Mouse (Mus musculus) intestine, embryonic 16.5 days (tissue): ENCODE data around the gene Gimap5. TPM values are rescaled to one million over a fixed set of nuclear protein-coding genes. Genes with fewer than 3 reads are reported as not detected.

ENCODE experiments used
- ATAC-seq: fragments of 200-750 bp; cut with Nextera tagmentation; 2 replicates; pipeline ENCODE4 v1.8.0; 2017; ENCODE audit warnings: moderate TSS enrichment, moderate library complexity
- H3K27ac ChIP-seq: fragments of 300-500 bp; sonication (generic); 2 replicates; pipeline ENCODE4 v1.5.1; 2014; ENCODE audit warnings: mild to moderate bottlenecking, low read length
- H3K27me3 ChIP-seq: fragments of 300-500 bp; sonication (generic); replicated peaks from 2 replicates; pipeline ENCODE4 v1.6.1; 2014; ENCODE audit warnings: low read length, control low read depth, mixed read lengths; ENCODE audit not compliant: control insufficient read depth, insufficient read depth
- H3K36me3 ChIP-seq: fragments of 300-500 bp; sonication (generic); 2 replicates; pipeline ENCODE4 v1.6.1; 2014; ENCODE audit warnings: low read length, control low read depth; ENCODE audit not compliant: control insufficient read depth, insufficient read depth
- H3K4me1 ChIP-seq: fragments of 300-500 bp; sonication (generic); 2 replicates; pipeline ENCODE4 v1.6.1; 2014; ENCODE audit warnings: low read length, control low read depth, mixed read lengths; ENCODE audit not compliant: control insufficient read depth, insufficient read depth
- H3K4me2 ChIP-seq: fragments of 300-500 bp; sonication (generic); 2 replicates; pipeline ENCODE4 v1.6.1; 2014; ENCODE audit warnings: low read depth, low read length, control low read depth
- H3K4me3 ChIP-seq: fragments of 300-500 bp; sonication (generic); 2 replicates; pipeline ENCODE4 v1.5.1; 2014; ENCODE audit warnings: mild to moderate bottlenecking, low read length
- H3K9ac ChIP-seq: fragments of 300-500 bp; sonication (generic); 2 replicates; pipeline ENCODE4 v1.6.1; 2014; ENCODE audit warnings: low read depth, low read length
- H3K9me3 ChIP-seq: fragments of 300-500 bp; sonication (generic); 2 replicates; pipeline ENCODE4 v1.6.1; 2016; ENCODE audit warnings: low read length, control low read depth; ENCODE audit not compliant: control insufficient read depth
- WGBS: fragments of 180-500 bp; shearing (Covaris S2); extraction: QIAGEN DNeasy Blood & Tissue Kit; methylation state at CpG from one replicate; pipeline ENCODE4 v1.1.7; 2014; 5-methylcytosine and 5-hydroxymethylcytosine counted together
- polyA plus RNA-seq: library from polyadenylated mRNA; unstranded; fragments of >200 nt; fragmentation: Nextera tagmentation; extraction: Ambion mirVana; gene quantifications from 2 replicates; pipeline ENCODE4 v1.2.1, GENCODE M21; 2015

The Gimap5 gene
- polyA plus RNA-seq: 9.7 and 13.8 TPM in 2 replicates

DNA sequence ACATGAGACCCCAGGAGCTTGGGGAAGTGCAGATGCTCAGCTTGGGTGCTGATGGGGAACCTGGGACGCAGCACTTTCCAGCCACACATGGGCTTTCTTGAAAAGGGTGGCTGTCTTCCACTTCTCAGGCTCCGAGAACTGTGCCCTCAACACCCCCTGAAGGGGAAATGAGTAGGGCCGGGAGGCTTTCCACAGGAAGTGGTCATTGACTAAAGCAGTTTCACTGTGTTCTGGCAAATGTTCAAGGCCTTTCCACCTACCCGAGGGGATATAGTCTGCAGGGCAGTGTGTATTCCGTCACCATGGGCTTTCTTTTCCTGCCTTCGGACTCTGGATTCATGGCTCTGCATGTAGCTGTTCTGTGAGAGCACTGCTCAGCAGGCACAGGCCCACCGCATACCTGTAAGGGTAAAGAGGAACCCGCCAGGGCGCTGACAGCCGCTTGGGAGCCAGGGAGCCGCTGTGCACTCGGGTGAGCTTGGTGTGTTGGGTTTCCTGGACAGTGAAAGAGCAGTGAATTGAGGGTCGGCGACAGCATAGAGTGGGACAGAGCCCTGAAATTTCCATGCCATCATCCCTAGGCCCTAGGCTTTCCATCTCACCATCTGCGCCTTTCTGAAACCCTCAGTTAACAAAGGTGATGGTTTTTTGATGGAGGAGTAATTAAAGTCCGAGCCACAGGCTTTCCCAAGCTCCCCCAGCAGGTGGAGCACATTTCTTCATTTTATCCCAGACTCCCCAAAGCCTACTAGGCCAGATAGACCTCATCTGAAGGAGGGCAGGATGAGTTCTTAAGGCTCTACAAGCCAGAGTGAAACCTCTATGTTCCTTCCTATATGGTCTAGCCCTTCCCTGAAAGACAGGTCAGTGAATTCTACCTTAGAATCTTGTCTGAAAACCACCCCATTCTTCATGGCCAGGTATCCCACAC lies at the start of gene Gimap5:
TSS of gene Gimap5 (plus strand) at position 239 of the 931 bp plus-strand sequence.
- H3K36me3 ChIP-seq: no peaks in the 10 kb centered on the region
- no peaks in the 10 kb centered on the region for H3K27me3 ChIP-seq
- H3K9me3 ChIP-seq: no peaks in the 10 kb centered on the region
- WGBS: 49% methylated on average over 16 of the region's 16 CpGs
- H3K27ac ChIP-seq: peak within 1 kb of the TSS; percentile 46
- peak within 1 kb of the TSS; percentile 15 for H3K4me3 ChIP-seq
- peaks cover 15% of the 10 kb centered on the region for H3K4me1 ChIP-seq
- H3K4me2 ChIP-seq: peak within 1 kb of the TSS; percentile 21
- no peak for ATAC-seq
- peak within 1 kb of the TSS; percentile 3; the same call in 1 of the 2 replicates for H3K9ac ChIP-seq

DNA sequence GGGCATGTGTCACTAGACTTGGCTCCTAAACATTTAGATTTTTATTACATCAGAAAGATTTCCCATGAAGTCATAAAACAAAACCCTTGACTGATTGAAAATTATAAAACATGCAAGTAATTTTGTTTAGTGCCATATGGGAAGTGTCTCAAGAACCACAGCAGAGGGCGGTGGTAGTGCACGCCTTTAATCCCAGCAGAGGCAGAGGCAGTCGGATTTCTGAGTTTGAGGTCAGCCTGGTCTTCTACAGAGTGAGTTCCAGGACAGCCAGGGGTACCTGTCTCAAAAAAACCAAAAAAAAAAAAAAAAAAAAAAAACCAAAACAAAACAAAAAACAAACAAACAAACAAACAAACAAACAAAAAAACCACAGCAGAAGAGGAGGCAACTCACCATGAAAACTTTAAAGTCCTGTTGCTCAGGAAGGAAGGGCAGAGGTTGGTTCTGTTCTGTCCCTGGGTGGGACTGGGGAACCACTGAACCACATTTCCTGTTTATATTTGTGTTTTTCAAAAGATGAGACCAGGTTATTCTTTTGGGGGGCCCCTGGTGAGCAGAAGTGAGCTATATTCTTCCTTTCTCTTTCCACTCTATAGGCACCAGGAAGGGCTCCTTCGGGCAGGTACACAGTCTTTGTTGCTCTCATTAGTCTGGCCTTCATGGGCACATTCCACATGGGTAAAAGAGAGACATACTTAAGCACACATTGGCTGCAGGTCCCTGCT lies 49.0 kb upstream of the Gimap5 start:
- H3K9ac ChIP-seq: no peak overlapping the region
- no peaks in the 10 kb centered on the region for H3K36me3 ChIP-seq
- H3K27me3 ChIP-seq: no peaks in the 10 kb centered on the region
- no peaks in the 10 kb centered on the region for H3K9me3 ChIP-seq
- H3K4me3 ChIP-seq: no peak overlapping the region
- 87% methylated on average over 4 of the region's 4 CpGs for WGBS
- H3K4me2 ChIP-seq: no peak overlapping the region
- no peaks in the 10 kb centered on the region for H3K4me1 ChIP-seq
- H3K27ac ChIP-seq: no peak overlapping the region
- no peak for ATAC-seq

DNA sequence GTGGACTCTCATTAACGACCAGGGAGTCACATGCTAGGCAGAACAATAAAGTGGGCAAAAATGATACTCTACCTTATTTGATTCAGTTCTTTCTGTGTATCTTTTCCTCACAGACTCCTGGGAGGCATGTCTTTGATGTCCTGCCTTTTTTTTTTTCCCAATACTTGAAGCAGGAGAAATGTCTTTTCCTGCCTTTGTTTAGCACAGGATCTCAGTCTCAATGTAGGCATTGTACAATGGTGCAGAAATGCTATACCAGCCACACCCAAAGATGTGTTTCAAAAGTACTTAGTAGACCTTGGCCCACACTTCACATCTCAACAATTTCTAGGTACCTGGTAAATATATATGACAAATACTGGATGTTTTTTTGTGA lies 48.5 kb upstream of the Gimap5 start:
- Histone ChIP-seq H3K27ac (no peak overlapping the region), H3K4me2 (no peak overlapping the region), H3K9me3 (no peaks in the 10 kb centered on the region)

DNA sequence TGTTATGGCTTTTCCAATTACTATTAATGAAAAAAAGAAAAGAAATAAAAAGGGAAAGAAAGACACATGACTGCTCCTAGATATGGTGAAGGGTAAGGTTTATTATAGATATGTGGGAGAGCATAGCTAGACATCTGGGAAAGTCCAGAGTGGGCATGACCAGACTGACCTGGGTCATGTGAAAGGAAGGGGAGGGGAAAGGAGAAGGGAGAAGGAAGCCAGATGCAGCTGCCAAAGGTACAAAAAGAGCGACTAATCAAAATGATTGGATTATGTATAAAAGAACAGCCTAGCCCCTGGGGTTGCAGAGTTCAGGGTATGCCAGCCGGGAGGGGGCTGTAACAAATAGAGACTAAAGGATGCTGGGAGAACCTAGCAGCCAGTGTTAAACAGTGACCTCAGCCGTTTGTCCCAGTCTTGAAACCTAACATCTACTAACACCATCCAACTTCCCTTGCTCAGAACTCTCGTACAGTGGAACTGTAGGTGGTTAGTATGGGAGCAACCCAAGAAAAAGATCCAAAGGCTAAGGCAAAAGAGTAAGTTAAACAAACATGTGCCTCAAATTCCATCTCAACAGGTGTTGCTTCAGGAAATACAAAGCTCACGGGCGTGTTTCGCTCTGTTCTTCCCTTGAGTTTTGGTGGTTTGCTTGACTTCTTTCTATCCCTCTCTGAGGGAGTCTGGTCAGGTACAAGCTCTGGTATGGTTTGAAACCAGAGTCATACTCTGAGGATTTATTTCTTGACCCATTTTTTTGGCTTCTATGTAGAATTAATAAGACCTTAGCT lies 47.7 kb upstream of the Gimap5 start:
- H3K36me3 ChIP-seq: no peaks in the 10 kb centered on the region
- ATAC-seq: no peak
- H3K27ac ChIP-seq: no peak overlapping the region
- H3K9me3 ChIP-seq: no peaks in the 10 kb centered on the region
- H3K4me3 ChIP-seq: no peak overlapping the region
- 81% methylated on average over 7 of the region's 7 CpGs for WGBS
- H3K4me1 ChIP-seq: no peaks in the 10 kb centered on the region
- H3K27me3 ChIP-seq: no peaks in the 10 kb centered on the region
- H3K9ac ChIP-seq: no peak overlapping the region
- H3K4me2 ChIP-seq: no peak overlapping the region

More for the DNA sequence above, 48.5 kb upstream of the Gimap5 start:
- H3K27me3 ChIP-seq: no peaks in the 10 kb centered on the region
- H3K4me3 ChIP-seq: no peak overlapping the region
- no peaks in the 10 kb centered on the region for H3K4me1 ChIP-seq
- WGBS: 49% methylated on average over 1 of the region's 1 CpGs
- ATAC-seq: no peak
- no peak overlapping the region for H3K9ac ChIP-seq
- no peaks in the 10 kb centered on the region for H3K36me3 ChIP-seq

DNA sequence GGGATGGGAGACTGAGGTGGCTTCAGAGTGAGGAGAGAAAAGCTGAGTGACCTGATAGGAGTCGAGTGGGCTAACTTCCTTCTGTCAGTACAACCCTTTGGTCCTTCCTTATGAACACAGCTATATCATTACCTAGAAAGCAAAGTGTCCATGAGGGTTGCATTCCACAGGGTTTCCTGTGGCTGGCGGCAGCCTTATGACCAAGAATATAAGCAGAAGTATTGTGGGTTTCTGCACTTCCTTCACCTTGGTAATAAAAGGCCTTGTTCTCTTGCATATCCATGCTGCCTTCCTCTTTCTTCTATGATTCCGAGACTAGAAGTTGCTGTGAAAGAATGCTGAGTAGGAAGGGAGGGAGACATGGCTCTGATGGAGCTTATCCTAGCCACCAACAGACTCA lies 47.1 kb upstream of the Gimap5 start:
- H3K4me2 ChIP-seq: no peak overlapping the region
- no peaks in the 10 kb centered on the region for H3K4me1 ChIP-seq
- 86% methylated on average over 3 of the region's 3 CpGs for WGBS
- no peaks in the 10 kb centered on the region for H3K9me3 ChIP-seq
- H3K4me3 ChIP-seq: no peak overlapping the region
- no peaks in the 10 kb centered on the region for H3K36me3 ChIP-seq
- no peaks in the 10 kb centered on the region for H3K27me3 ChIP-seq
- no peak for ATAC-seq
- H3K27ac ChIP-seq: no peak overlapping the region
- no peak overlapping the region for H3K9ac ChIP-seq

DNA sequence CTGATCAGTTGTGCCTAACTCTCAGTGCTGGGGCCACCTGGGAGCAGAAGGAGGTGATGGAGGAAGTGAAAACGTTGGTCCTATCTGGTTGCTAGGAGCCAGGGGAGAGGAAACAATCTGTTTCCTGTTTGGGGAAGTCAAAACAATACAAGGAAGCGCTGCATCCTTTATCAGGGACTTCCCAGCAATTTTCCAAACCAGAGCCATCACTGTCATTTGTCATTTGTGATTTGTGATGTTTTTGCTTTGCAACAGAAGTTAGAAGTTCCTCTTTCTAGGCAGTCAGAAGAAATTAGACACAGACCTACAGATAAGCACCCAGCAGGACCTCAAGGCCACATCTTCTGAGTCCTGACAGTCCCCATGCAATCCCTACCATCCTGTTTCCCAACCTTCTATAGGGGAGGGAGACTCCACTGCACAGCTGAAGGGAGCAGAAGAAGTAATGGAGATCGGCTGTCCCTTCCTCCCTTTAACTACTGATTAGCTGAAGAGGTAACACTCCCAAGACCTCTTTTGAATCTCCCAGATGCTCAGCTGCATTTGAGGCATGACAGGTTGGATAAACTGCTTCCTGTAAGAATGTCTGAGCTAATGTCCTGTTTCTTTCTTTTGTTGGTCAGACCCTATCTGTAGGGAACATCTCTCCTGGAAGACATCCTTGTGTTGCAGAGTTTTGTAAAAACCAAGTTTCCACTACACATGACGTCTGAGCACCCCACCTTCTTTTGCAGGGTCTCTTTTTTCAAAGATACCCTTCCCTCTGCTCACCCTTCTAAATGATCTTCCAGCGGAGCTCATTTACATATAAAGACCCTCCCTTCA lies 45.5 kb upstream of the Gimap5 start:
- Histone ChIP-seq H3K27ac (peak overlapping the region; percentile 24; the same call in 1 of the 2 replicates), H3K4me3 (no peak overlapping the region), H3K27me3 (no peaks in the 10 kb centered on the region), H3K4me2 (no peak overlapping the region), H3K4me1 (no peaks in the 10 kb centered on the region), H3K36me3 (no peaks in the 10 kb centered on the region), H3K9me3 (no peaks in the 10 kb centered on the region), H3K9ac (no peak overlapping the region)
- 47% methylated on average over 5 of the region's 5 CpGs for WGBS
- ATAC-seq: 0 out of 2 replicates have a peak, but pooled peaks have one; percentile 21

DNA sequence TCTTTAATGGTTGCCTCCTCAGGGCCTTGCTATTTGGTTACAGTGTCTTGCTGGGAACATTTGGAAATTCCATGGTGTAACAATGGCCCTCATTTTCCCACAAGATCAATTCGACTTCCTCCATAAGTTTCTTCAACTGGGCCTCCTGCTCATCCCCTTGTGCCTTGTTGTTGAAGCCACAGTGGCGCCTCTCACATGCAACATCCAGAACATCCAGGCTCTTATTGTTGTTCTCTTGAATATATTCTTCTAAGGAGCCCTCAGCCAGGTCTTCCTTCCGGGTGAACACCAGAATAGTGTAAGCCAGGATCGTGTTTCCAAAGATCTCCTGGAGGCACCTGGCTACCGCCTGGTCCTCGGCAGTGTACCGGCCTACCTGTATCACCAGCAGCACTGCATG lies 43.9 kb upstream of the Gimap5 start:
- 85% methylated on average over 7 of the region's 7 CpGs for WGBS
- no peak overlapping the region for H3K27ac ChIP-seq
- ATAC-seq: no peak
- H3K9ac ChIP-seq: no peak overlapping the region
- no peaks in the 10 kb centered on the region for H3K27me3 ChIP-seq
- no peak overlapping the region for H3K4me2 ChIP-seq
- no peaks in the 10 kb centered on the region for H3K9me3 ChIP-seq
- no peaks in the 10 kb centered on the region for H3K4me1 ChIP-seq
- no peak overlapping the region for H3K4me3 ChIP-seq
- no peaks in the 10 kb centered on the region for H3K36me3 ChIP-seq

DNA sequence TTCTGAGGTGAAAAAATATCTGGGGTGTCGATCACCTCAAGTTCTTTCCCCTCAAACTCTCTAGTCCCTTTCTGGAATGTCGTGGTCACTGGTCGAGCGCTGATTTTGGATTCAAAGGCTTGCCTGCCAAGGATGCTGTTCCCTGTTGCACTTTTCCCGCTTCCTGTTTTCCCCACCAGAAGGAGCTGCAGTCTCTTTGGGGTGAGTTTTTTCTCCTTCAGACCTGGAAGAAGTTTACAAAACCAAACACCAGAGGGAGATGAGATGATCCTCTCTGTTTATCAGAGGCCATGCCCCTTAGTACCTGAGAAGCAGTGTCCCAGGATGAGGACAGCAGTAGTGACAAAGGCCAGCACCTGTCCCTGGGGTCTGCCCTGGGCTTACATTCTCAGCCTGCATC lies 43.4 kb upstream of the Gimap5 start:
- Histone ChIP-seq H3K27me3 (no peaks in the 10 kb centered on the region), H3K9ac (no peak overlapping the region)

More for the DNA sequence above, 43.4 kb upstream of the Gimap5 start:
- Histone ChIP-seq H3K4me2 (no peak overlapping the region), H3K36me3 (no peaks in the 10 kb centered on the region), H3K9me3 (no peaks in the 10 kb centered on the region), H3K4me1 (no peaks in the 10 kb centered on the region), H3K27ac (no peak overlapping the region), H3K4me3 (no peak overlapping the region)
- ATAC-seq: no peak
- 72% methylated on average over 5 of the region's 5 CpGs for WGBS
